Mouse (Mus musculus): ENCODE data around the gene Cercam.

GRCm38 (mm10) chr2:29858748-29859473, 10.1 kb upstream of the Cercam start:
- TF ChIP-seq CTCF (IDR thresholded peaks at IDR 0.05; ENCODE audit: low read depth), result peak; percentile 60
- no peak for TF ChIP-seq EP300 (IDR thresholded peaks at IDR 0.05; ENCODE audit: low read depth)

Data from heart, postnatal 0 days (tissue).